Mouse (Mus musculus): Measurements from ENCODE around the gene Anpep. TPM values are rescaled to one million over a fixed set of nuclear protein-coding genes. Genes with fewer than 3 reads are reported as not detected.

Gene Anpep
- polyA plus RNA-seq, 1 experiment from 2014 or later: 28.5 TPM

GRCm38 (mm10) chr7:79892576-79893428 is 31.9 kb upstream of the Anpep start:
- DNase-seq (ENCODE audit: low spot score): no peak
- H3K27me3 ChIP-seq (replicated peaks; ENCODE audit: control insufficient read depth, insufficient read depth, low read length): no peaks in the 10 kb centered on the region
- no peaks in the 10 kb centered on the region for H3K9me3 ChIP-seq (ENCODE audit: control insufficient read depth, low read length)
- no peak for ATAC-seq (replicated peaks; ENCODE audit: low FRiP score)
- no peak overlapping the region for H3K4me3 ChIP-seq (ENCODE audit: low read depth, low read length)
- H3K27ac ChIP-seq (ENCODE audit: low read depth, low read length): no peak overlapping the region
- WGBS: 81% methylated on average over 6 of the region's 6 CpGs
- no peaks in the 10 kb centered on the region for H3K4me1 ChIP-seq (replicated peaks; ENCODE audit: control insufficient read depth, insufficient read depth, low read length)
- H3K36me3 ChIP-seq (ENCODE audit: control insufficient read depth, insufficient read depth, low read length): 0 out of 2 replicates have a peak, but pooled peaks cover 4% of the 10 kb centered on the region
- H3K4me2 ChIP-seq: no peak overlapping the region
- no peak overlapping the region for H3K9ac ChIP-seq (ENCODE audit: low read depth, low read length)

- Histone ChIP-seq H3K9ac (ENCODE audit: low read depth, low read length) (no peak overlapping the region), H3K4me1 (replicated peaks; ENCODE audit: control insufficient read depth, insufficient read depth, low read length) (no peaks in the 10 kb centered on the region), H3K4me3 (ENCODE audit: low read depth, low read length) (no peak overlapping the region), H3K27me3 (replicated peaks; ENCODE audit: control insufficient read depth, insufficient read depth, low read length) (no peaks in the 10 kb centered on the region), H3K36me3 (ENCODE audit: control insufficient read depth, insufficient read depth, low read length) (0 out of 2 replicates have a peak, but pooled peaks cover 3% of the 10 kb centered on the region), H3K4me2 (no peak overlapping the region), H3K9me3 (ENCODE audit: control insufficient read depth, low read length) (no peaks in the 10 kb centered on the region), H3K27ac (ENCODE audit: low read depth, low read length) (no peak overlapping the region)
- 88% methylated on average over 15 of the region's 15 CpGs for WGBS
- no peak for DNase-seq (ENCODE audit: low spot score)
- no peak for ATAC-seq (replicated peaks; ENCODE audit: low FRiP score)
These were observed 29.8 kb upstream of the Anpep start for GRCm38 (mm10) chr7:79890436-79891221.

- ATAC-seq (replicated peaks; ENCODE audit: low FRiP score) (no peak), DNase-seq (ENCODE audit: low spot score) (no peak)
- Histone ChIP-seq H3K9me3 (ENCODE audit: control insufficient read depth, low read length) (no peaks in the 10 kb centered on the region), H3K4me1 (replicated peaks; ENCODE audit: control insufficient read depth, insufficient read depth, low read length) (no peaks in the 10 kb centered on the region), H3K27ac (ENCODE audit: low read depth, low read length) (no peak overlapping the region), H3K4me2 (no peak overlapping the region), H3K27me3 (replicated peaks; ENCODE audit: control insufficient read depth, insufficient read depth, low read length) (no peaks in the 10 kb centered on the region), H3K4me3 (ENCODE audit: low read depth, low read length) (no peak overlapping the region), H3K36me3 (ENCODE audit: control insufficient read depth, insufficient read depth, low read length) (0 out of 2 replicates have a peak, but pooled peaks cover 3% of the 10 kb centered on the region), H3K9ac (ENCODE audit: low read depth, low read length) (no peak overlapping the region)
- WGBS: 86% methylated on average over 9 of the region's 9 CpGs
These were observed 27.7 kb upstream of the Anpep start for GRCm38 (mm10) chr7:79888603-79889002.

GRCm38 (mm10) chr7:79883613-79884334 is 22.9 kb upstream of the Anpep start:
- H3K9me3 ChIP-seq (ENCODE audit: control insufficient read depth, low read length): no peaks in the 10 kb centered on the region
- no peaks in the 10 kb centered on the region for H3K4me1 ChIP-seq (replicated peaks; ENCODE audit: control insufficient read depth, insufficient read depth, low read length)
- H3K9ac ChIP-seq (ENCODE audit: low read depth, low read length): no peak overlapping the region
- no peak overlapping the region for H3K4me3 ChIP-seq (ENCODE audit: low read depth, low read length)
- H3K27ac ChIP-seq (ENCODE audit: low read depth, low read length): no peak overlapping the region
- H3K27me3 ChIP-seq (replicated peaks; ENCODE audit: control insufficient read depth, insufficient read depth, low read length): no peaks in the 10 kb centered on the region
- no peak for ATAC-seq (replicated peaks; ENCODE audit: low FRiP score)
- WGBS: 91% methylated on average over 7 of the region's 7 CpGs
- H3K4me2 ChIP-seq: no peak overlapping the region
- H3K36me3 ChIP-seq (ENCODE audit: control insufficient read depth, insufficient read depth, low read length): peaks cover 6% of the 10 kb centered on the region; the same call in 1 of the 2 replicates
- no peak for DNase-seq (ENCODE audit: low spot score)

- DNase-seq (ENCODE audit: low spot score): no peak
- Histone ChIP-seq H3K36me3 (ENCODE audit: control insufficient read depth, insufficient read depth, low read length) (peaks cover 4% of the 10 kb centered on the region; the same call in 1 of the 2 replicates), H3K4me1 (replicated peaks; ENCODE audit: control insufficient read depth, insufficient read depth, low read length) (no peaks in the 10 kb centered on the region)
These were observed 21.0 kb upstream of the Anpep start for GRCm38 (mm10) chr7:79881901-79882300.

GRCm38 (mm10) chr7:79880998-79881397 is 20.1 kb upstream of the Anpep start:
- H3K4me3 ChIP-seq (ENCODE audit: low read depth, low read length): no peak overlapping the region
- H3K4me1 ChIP-seq (replicated peaks; ENCODE audit: control insufficient read depth, insufficient read depth, low read length): no peaks in the 10 kb centered on the region
- WGBS: 58% methylated on average over 3 of the region's 3 CpGs
- no peak overlapping the region for H3K27ac ChIP-seq (ENCODE audit: low read depth, low read length)
- H3K4me2 ChIP-seq: no peak overlapping the region
- H3K9me3 ChIP-seq (ENCODE audit: control insufficient read depth, low read length): no peaks in the 10 kb centered on the region
- no peaks in the 10 kb centered on the region for H3K27me3 ChIP-seq (replicated peaks; ENCODE audit: control insufficient read depth, insufficient read depth, low read length)
- ATAC-seq (replicated peaks; ENCODE audit: low FRiP score) (no peak), DNase-seq (ENCODE audit: low spot score) (no peak)
- H3K9ac ChIP-seq (ENCODE audit: low read depth, low read length): no peak overlapping the region
- H3K36me3 ChIP-seq (ENCODE audit: control insufficient read depth, insufficient read depth, low read length): peaks cover 4% of the 10 kb centered on the region; the same call in 1 of the 2 replicates

More at GRCm38 (mm10) chr7:79881901-79882300, 21.0 kb upstream of the Anpep start:
- Histone ChIP-seq H3K27me3 (replicated peaks; ENCODE audit: control insufficient read depth, insufficient read depth, low read length) (no peaks in the 10 kb centered on the region), H3K9ac (ENCODE audit: low read depth, low read length) (no peak overlapping the region), H3K4me3 (ENCODE audit: low read depth, low read length) (no peak overlapping the region), H3K4me2 (no peak overlapping the region), H3K27ac (ENCODE audit: low read depth, low read length) (no peak overlapping the region), H3K9me3 (ENCODE audit: control insufficient read depth, low read length) (no peaks in the 10 kb centered on the region)
- no peak for ATAC-seq (replicated peaks; ENCODE audit: low FRiP score)
- 90% methylated on average over 6 of the region's 6 CpGs for WGBS

- no peaks in the 10 kb centered on the region for H3K9me3 ChIP-seq (ENCODE audit: control insufficient read depth, low read length)
- no peaks in the 10 kb centered on the region for H3K27me3 ChIP-seq (replicated peaks; ENCODE audit: control insufficient read depth, insufficient read depth, low read length)
- H3K27ac ChIP-seq (ENCODE audit: low read depth, low read length): no peak overlapping the region
- H3K4me1 ChIP-seq (replicated peaks; ENCODE audit: control insufficient read depth, insufficient read depth, low read length): no peaks in the 10 kb centered on the region
- WGBS: 89% methylated on average over 6 of the region's 6 CpGs
- DNase-seq (ENCODE audit: low spot score) (no peak), ATAC-seq (replicated peaks; ENCODE audit: low FRiP score) (no peak)
- H3K36me3 ChIP-seq (ENCODE audit: control insufficient read depth, insufficient read depth, low read length): peaks cover 4% of the 10 kb centered on the region; the same call in 1 of the 2 replicates
- H3K9ac ChIP-seq (ENCODE audit: low read depth, low read length): no peak overlapping the region
- no peak overlapping the region for H3K4me2 ChIP-seq
- no peak overlapping the region for H3K4me3 ChIP-seq (ENCODE audit: low read depth, low read length)
These were observed 19.2 kb upstream of the Anpep start for GRCm38 (mm10) chr7:79880033-79880432.

GRCm38 (mm10) chr7:79878455-79879025 is 17.7 kb upstream of the Anpep start:
- H3K9me3 ChIP-seq (ENCODE audit: control insufficient read depth, low read length): no peaks in the 10 kb centered on the region

More at GRCm38 (mm10) chr7:79878455-79879025, 17.7 kb upstream of the Anpep start:
- Histone ChIP-seq H3K27me3 (replicated peaks; ENCODE audit: control insufficient read depth, insufficient read depth, low read length) (no peaks in the 10 kb centered on the region), H3K4me2 (no peak overlapping the region), H3K4me3 (ENCODE audit: low read depth, low read length) (no peak overlapping the region), H3K4me1 (replicated peaks; ENCODE audit: control insufficient read depth, insufficient read depth, low read length) (no peaks in the 10 kb centered on the region), H3K36me3 (ENCODE audit: control insufficient read depth, insufficient read depth, low read length) (peaks cover 4% of the 10 kb centered on the region; the same call in 1 of the 2 replicates), H3K27ac (ENCODE audit: low read depth, low read length) (no peak overlapping the region), H3K9ac (ENCODE audit: low read depth, low read length) (no peak overlapping the region)
- ATAC-seq (replicated peaks; ENCODE audit: low FRiP score) (no peak), DNase-seq (ENCODE audit: low spot score) (no peak)
- 75% methylated on average over 2 of the region's 2 CpGs for WGBS

All from liver, embryonic 11.5 days (tissue).